Mouse (Mus musculus) kidney, embryonic 16.5 days (tissue): ENCODE results near the gene Crygs. TPM values are rescaled to one million over a fixed set of nuclear protein-coding genes. Genes with fewer than 3 reads are reported as not detected.

Experiments used
- ATAC-seq: fragments of 200-750 bp; cut with Nextera tagmentation; 2 replicates; pipeline ENCODE4 v1.8.0; 2017; ENCODE audit warnings: moderate TSS enrichment; ENCODE audit not compliant: low FRiP score, low TSS enrichment
- H3K27ac ChIP-seq: fragments of 300-500 bp; sonication (generic); 2 replicates; pipeline ENCODE4 v1.5.1; 2014; ENCODE audit warnings: low read length
- H3K27me3 ChIP-seq: fragments of 300-500 bp; sonication (generic); 2 replicates; pipeline ENCODE4 v1.6.1; 2014; ENCODE audit warnings: low read length, control low read depth, mixed read lengths; ENCODE audit not compliant: insufficient read depth
- H3K36me3 ChIP-seq: fragments of 300-500 bp; sonication (generic); 2 replicates; pipeline ENCODE4 v1.6.1; 2014; ENCODE audit warnings: low read length, control low read depth, mixed read lengths; ENCODE audit not compliant: insufficient read depth
- H3K4me1 ChIP-seq: fragments of 300-500 bp; sonication (generic); 2 replicates; pipeline ENCODE4 v1.6.1; 2014; ENCODE audit warnings: low read length, control low read depth, mixed read lengths; ENCODE audit not compliant: insufficient read depth
- H3K4me2 ChIP-seq: fragments of 300-500 bp; sonication (generic); replicated peaks from 2 replicates; pipeline ENCODE4 v1.6.1; 2014; ENCODE audit warnings: low read depth, low read length
- H3K4me3 ChIP-seq: fragments of 300-500 bp; sonication (generic); 2 replicates; pipeline ENCODE4 v1.5.1; 2014; ENCODE audit warnings: mild to moderate bottlenecking, low read length
- H3K9ac ChIP-seq: fragments of 300-500 bp; sonication (generic); replicated peaks from 2 replicates; pipeline ENCODE4 v1.6.1; 2014; ENCODE audit warnings: low read length
- H3K9me3 ChIP-seq: fragments of 300-500 bp; sonication (generic); 2 replicates; pipeline ENCODE4 v1.6.1; 2016; ENCODE audit warnings: low read length, control low read depth
- WGBS: fragments of 180-500 bp; shearing (Covaris S2); extraction: QIAGEN DNeasy Blood & Tissue Kit; methylation state at CpG from one replicate; pipeline ENCODE4 v1.1.7; 2014; 5-methylcytosine and 5-hydroxymethylcytosine counted together
- polyA plus RNA-seq: library from polyadenylated mRNA; unstranded; fragments of >200 nt; fragmentation: Nextera tagmentation; extraction: Ambion mirVana; gene quantifications from 2 replicates; pipeline ENCODE4 v1.2.1, GENCODE M21; 2015

The Crygs gene
- polyA plus RNA-seq, 1 experiment from 2014 or later, result 0.31 TPM

DNA sequence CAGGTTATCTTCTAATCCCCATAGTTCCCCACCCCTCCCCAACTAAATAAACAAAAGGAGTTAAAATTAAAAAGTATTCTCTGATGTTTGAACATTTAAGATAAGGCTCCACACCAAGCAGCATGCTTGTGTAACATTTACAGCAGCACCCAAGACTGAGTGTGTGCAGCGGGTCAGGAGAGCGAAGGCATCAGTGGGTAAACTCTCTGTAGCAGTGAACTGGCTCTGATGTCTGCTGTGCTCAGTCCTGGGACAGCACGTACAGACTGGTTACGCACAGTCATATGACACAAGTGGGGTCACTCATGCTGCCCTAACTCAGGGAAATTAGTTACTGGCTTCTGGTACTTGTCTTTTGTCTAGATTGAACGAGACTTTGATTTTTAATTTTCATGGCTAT lies 31.5 kb upstream of the Crygs start:
- Histone ChIP-seq H3K27ac (no peak overlapping the region), H3K36me3 (no peaks in the 10 kb centered on the region), H3K4me3 (no peak overlapping the region), H3K4me2 (no peak overlapping the region), H3K4me1 (0 out of 2 replicates have a peak, but pooled peaks cover 5% of the 10 kb centered on the region), H3K9ac (no peak overlapping the region), H3K9me3 (no peaks in the 10 kb centered on the region), H3K27me3 (no peaks in the 10 kb centered on the region)
- 89% methylated on average over 5 of the region's 5 CpGs for WGBS
- ATAC-seq, result no peak

DNA sequence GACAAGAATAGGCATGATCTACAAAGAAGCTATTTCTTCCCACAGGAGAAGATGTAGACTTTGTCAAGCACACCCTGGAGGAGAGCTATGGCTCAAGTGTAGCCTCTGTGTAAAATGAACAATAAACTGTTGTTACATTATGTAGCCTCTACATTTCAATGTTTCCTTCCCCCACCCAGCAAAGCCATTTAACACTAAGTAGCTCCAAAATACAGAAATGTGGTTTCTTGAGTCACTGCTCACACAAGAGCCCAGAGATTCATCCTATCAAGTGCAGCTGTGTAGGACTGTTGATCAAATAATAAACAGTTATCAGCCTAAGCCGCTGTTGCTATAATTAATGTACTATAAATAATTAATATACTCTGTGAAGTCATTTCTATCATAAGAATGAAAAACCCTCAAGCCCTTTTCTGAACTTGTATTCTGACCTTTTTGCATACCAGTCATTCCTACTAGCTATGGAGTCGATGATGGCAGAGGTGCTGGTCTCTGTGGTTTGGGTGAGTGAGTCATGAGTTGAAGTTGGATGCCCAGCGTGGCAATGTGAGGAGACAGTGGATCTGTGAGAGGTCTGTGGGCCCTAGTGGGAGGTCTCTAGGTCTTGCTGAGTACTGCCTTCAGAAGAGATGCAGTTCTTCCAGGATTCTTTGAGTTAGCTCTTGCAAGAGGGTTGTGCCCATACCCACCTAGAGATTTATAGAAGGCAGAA lies 27.9 kb upstream of the Crygs start:
- Histone ChIP-seq H3K27me3 (no peaks in the 10 kb centered on the region), H3K9ac (no peak overlapping the region), H3K4me3 (no peak overlapping the region), H3K4me1 (no peaks in the 10 kb centered on the region), H3K9me3 (no peaks in the 10 kb centered on the region), H3K36me3 (peaks cover 15% of the 10 kb centered on the region), H3K27ac (no peak overlapping the region), H3K4me2 (no peak overlapping the region)
- no peak for ATAC-seq
- WGBS, result 84% methylated on average over 3 of the region's 3 CpGs

DNA sequence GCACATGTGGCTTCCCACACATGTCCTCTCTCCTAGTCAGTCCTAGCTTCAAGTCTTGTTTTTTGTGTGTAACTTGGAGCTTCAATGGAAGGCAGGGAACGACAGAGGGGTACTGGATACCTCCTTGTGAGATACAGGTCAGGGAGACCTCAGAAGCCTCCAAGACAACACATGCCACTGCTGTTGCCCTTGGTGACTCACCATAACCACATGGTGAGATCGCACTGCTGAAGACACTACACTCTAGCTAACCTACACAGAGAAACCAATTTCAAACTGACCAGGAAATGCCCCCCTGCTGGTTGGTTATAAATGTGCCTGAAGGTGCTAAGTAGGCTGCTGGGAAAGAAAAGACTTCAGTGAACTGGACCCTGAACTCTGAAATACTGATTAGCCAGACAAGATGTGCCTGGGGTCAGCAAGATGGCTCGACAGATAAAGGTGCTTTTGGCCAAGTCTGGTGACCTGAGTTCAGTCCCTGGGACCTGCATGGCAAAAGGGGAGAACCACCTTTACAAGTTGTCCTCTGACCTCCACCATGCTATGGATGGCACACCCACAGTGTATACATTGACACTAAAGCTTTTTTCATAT lies 21.7 kb upstream of the Crygs start:
- H3K27me3 ChIP-seq, result no peaks in the 10 kb centered on the region
- H3K9me3 ChIP-seq, result no peaks in the 10 kb centered on the region
- H3K9ac ChIP-seq, result no peak overlapping the region
- H3K36me3 ChIP-seq, result peaks cover 29% of the 10 kb centered on the region
- no peak overlapping the region for H3K4me2 ChIP-seq
- 82% methylated on average over 3 of the region's 3 CpGs for WGBS
- no peaks in the 10 kb centered on the region for H3K4me1 ChIP-seq
- H3K4me3 ChIP-seq, result no peak overlapping the region
- no peak overlapping the region for H3K27ac ChIP-seq
- ATAC-seq, result no peak

DNA sequence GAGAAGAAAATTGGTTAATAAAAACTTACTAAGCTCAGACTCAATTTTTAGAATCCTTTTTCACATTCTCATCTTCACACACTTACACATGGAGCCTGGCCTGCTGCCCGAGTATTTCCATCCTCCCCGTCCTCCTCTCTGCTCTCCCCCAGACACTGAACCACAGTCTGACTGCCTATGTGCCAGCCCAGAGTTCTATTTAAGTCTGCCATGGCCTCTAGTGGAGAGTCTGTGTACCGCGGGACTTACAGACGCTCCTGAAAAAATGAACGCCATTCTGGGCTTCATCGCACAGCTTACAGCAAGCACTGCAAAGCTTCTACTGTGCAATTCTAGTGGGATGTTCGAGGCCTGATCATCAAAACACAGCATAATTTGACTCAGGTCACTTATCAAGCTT lies 9.4 kb upstream of the Crygs start:
- H3K36me3 ChIP-seq, result peaks cover 19% of the 10 kb centered on the region
- no peaks in the 10 kb centered on the region for H3K27me3 ChIP-seq
- no peak overlapping the region for H3K4me2 ChIP-seq
- H3K27ac ChIP-seq, result no peak overlapping the region
- no peak for ATAC-seq
- H3K9ac ChIP-seq, result no peak overlapping the region
- WGBS, result 50% methylated on average over 8 of the region's 8 CpGs
- H3K4me1 ChIP-seq, result no peaks in the 10 kb centered on the region
- no peak overlapping the region for H3K4me3 ChIP-seq
- H3K9me3 ChIP-seq, result no peaks in the 10 kb centered on the region

DNA sequence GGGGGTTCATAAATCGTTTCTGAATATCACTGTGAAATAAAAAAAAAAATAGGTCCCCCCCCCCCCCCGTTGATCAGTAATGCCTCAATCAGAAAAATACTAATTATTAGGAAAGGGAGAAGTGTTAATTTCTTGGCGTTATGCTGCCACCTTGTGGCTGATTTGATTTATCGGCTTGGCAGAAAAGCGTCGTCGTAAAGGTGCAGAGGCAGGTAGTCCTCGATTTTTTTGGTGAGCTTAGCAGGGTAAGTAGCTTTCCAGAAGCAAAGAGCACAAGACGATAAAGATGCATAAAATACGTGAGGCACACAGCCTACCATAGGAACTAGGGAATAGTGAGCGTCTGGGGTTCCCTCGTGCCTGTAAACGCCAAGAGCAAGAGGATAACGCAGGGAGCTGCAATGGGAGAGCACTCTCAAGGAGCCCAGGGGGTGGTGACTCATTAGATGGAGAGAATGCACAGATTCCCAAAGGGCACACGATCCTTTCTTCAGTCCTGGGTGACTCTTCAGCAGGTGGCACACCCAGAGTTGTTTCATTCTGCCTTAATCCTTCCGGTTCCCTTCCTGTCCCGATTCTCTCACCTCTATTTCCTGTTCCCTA lies 3.8 kb downstream of the Crygs start:
- H3K9me3 ChIP-seq, result no peaks in the 10 kb centered on the region
- H3K4me1 ChIP-seq, result 0 out of 2 replicates have a peak, but pooled peaks cover 4% of the 10 kb centered on the region
- ATAC-seq, result no peak
- peak overlapping the region; percentile 43 for H3K4me2 ChIP-seq
- H3K4me3 ChIP-seq, result peak overlapping the region; percentile 9; the same call in 1 of the 2 replicates
- no peak overlapping the region for H3K27ac ChIP-seq
- 13% methylated on average over 17 of the region's 17 CpGs for WGBS
- H3K36me3 ChIP-seq, result no peaks in the 10 kb centered on the region
- H3K27me3 ChIP-seq, result no peaks in the 10 kb centered on the region
- H3K9ac ChIP-seq, result no peak overlapping the region

DNA sequence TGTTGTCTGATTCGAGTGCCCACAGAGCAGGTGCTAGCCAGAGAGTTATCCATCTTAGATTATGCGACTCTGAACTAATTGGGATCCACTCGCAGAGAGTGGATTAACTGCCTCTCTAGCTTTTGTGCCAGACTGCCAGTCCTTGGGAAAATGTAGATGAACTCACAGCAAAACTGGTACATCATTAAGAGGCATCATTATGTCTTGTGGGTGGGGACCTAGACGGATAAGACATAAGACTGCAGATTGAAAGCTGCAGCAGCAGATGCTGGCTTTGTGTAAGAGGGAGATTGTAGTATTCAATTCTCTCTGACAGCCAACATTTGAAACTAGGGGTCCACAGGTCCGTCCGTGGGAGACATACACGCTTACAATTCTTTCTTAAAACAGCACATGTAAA lies 8.6 kb downstream of the Crygs start:
- Histone ChIP-seq H3K27me3 (no peaks in the 10 kb centered on the region), H3K27ac (no peak overlapping the region), H3K9me3 (no peaks in the 10 kb centered on the region), H3K4me1 (0 out of 2 replicates have a peak, but pooled peaks cover 4% of the 10 kb centered on the region), H3K4me3 (no peak overlapping the region), H3K4me2 (no peak overlapping the region), H3K9ac (no peak overlapping the region), H3K36me3 (no peaks in the 10 kb centered on the region)
- ATAC-seq, result no peak
- WGBS, result 87% methylated on average over 7 of the region's 7 CpGs

DNA sequence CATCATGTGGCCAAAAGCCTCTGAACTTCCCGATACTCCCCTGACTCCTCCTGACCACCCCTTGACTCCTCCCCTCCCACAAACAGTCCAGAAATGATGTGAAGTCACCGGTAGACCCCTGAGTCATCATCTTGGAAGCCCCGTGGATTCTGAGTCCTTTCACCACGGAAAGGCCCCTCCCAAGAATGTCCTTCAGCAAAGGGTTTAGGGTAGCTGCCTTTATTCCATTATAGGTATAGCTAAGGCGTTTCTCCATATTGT lies 10.6 kb downstream of the Crygs start:
- Histone ChIP-seq H3K36me3 (no peaks in the 10 kb centered on the region), H3K27ac (no peak overlapping the region), H3K27me3 (no peaks in the 10 kb centered on the region), H3K9ac (no peak overlapping the region), H3K4me2 (no peak overlapping the region), H3K4me1 (no peaks in the 10 kb centered on the region), H3K4me3 (no peak overlapping the region), H3K9me3 (no peaks in the 10 kb centered on the region)
- ATAC-seq, result no peak
- WGBS, result 51% methylated on average over 5 of the region's 5 CpGs

DNA sequence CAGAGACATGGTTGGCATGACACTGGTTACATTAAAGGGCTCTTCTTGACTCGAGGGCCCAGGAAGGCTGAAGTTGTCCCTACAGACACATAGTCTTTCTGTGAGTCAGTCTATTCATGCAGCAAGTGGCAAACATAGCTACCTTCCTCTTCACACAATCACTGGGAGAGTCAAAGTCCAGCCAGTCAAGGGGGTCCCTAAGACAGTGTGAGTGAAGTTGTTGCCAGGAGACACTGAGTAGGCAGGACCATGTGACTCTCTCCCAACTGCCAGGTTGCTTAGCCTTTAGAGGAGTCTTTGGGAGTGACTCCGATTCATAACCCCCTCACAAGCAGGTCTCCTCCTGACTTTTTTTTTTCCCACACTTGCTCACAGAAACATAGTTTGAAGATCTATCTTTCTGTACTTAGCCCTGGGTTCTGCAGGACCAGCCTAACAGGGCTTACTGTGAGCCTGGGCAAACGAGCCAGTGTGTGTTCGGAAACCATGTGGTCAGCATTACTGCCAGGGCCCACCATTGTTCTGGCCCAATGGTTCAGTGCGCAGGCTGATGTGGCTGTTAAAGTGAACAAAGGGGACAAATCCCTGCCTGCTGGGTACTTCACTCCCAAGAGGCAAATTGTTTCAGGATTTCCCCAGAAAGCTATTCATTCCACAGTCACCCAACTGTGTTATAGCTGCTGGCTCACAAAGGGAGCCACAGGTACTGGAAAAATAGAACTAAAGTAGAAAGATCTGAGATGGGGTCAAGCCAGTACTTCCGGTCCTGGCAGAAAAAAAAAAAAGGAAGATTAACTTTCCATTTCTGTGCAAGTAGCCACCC lies 11.1 kb downstream of the Crygs start:
- no peak overlapping the region for H3K9ac ChIP-seq
- no peak overlapping the region for H3K4me2 ChIP-seq
- H3K4me3 ChIP-seq, result no peak overlapping the region
- no peak overlapping the region for H3K27ac ChIP-seq
- ATAC-seq, result peak; percentile 61; the same call in 1 of the 2 replicates
- no peaks in the 10 kb centered on the region for H3K9me3 ChIP-seq
- H3K4me1 ChIP-seq, result no peaks in the 10 kb centered on the region
- H3K36me3 ChIP-seq, result no peaks in the 10 kb centered on the region
- 53% methylated on average over 6 of the region's 6 CpGs for WGBS
- H3K27me3 ChIP-seq, result no peaks in the 10 kb centered on the region

DNA sequence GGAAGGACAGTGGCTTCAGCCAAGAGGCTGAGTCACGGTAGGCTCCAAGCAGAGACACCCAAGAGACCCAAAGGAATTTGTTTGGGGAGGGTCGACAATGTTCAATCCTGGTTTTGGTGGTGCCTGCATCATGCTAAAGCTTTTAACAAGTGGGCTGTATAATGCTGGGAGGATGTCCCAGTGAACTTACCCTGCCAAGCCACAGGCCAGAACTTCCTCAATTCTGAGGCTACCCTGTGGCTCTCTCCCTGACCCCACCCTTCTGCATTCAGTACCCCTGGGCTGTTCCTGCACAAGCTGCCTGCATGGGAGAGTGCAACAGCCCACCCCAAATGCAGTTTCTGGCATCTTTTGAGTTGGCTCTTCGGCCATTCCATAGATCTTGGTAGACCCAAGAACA lies 12.9 kb downstream of the Crygs start:
- Histone ChIP-seq H3K36me3 (no peaks in the 10 kb centered on the region), H3K27ac (no peak overlapping the region)
- no peak for ATAC-seq

More for the DNA sequence above, 12.9 kb downstream of the Crygs start:
- Histone ChIP-seq H3K4me2 (no peak overlapping the region), H3K9ac (no peak overlapping the region), H3K4me1 (no peaks in the 10 kb centered on the region), H3K4me3 (no peak overlapping the region), H3K9me3 (no peaks in the 10 kb centered on the region), H3K27me3 (no peaks in the 10 kb centered on the region)
- WGBS, result 89% methylated on average over 3 of the region's 3 CpGs
